Mouse (Mus musculus) small intestine, adult 2 months (tissue): ENCODE data around the gene Pde6d.

Experiments
- CTCF ChIP-seq: fragments of 200-500 bp; IDR thresholded peaks from 2 replicates; pipeline ENCODE4 v1.5.1; 2012; ENCODE audit warnings: low read depth, mild to moderate bottlenecking, control low read depth, inconsistent platforms, low read length, moderate library complexity, mixed read lengths; ENCODE audit not compliant: insufficient replicate concordance, insufficient read length; ENCODE audit errors: extremely low read depth
- POLR2A ChIP-seq: fragments of 200-500 bp; IDR thresholded peaks from 2 replicates; pipeline ENCODE4 v1.6.1; 2012; ENCODE audit warnings: low read depth, mild to moderate bottlenecking, control low read depth, inconsistent platforms, low read length, moderate library complexity

GRCm38 (mm10) chr1:86595315-86595714 is 12.9 kb upstream of the Pde6d start:
- TF ChIP-seq CTCF (no peak), POLR2A (no peak)
